Mouse (Mus musculus) limb, embryonic 12.5 days (tissue): ENCODE data around the gene Fbln7. TPM values are rescaled to one million over a fixed set of nuclear protein-coding genes. Genes with fewer than 3 reads are reported as not detected.
A peak's percentile ranks its signal among the peaks of the same experiment; 100 is the strongest.

ENCODE experiments used
- ATAC-seq: fragments of 200-750 bp; cut with Nextera tagmentation; 2 replicates; pipeline ENCODE4 v1.8.0; 2017; ENCODE audit warnings: low read depth, moderate TSS enrichment; ENCODE audit not compliant: insufficient number of reproducible peaks, insufficient read depth, low FRiP score, low TSS enrichment
- H3K27ac ChIP-seq: fragments of 300-500 bp; sonication (generic); 2 replicates; pipeline ENCODE4 v1.5.1; 2016; ENCODE audit warnings: mild to moderate bottlenecking, moderate library complexity
- H3K27me3 ChIP-seq: fragments of 300-500 bp; sonication (generic); 2 replicates; pipeline ENCODE4 v1.6.1; 2016; ENCODE audit warnings: mild to moderate bottlenecking, moderate library complexity
- H3K36me3 ChIP-seq: fragments of 300-500 bp; sonication (generic); 2 replicates; pipeline ENCODE4 v1.6.1; 2016; ENCODE audit warnings: mild to moderate bottlenecking, moderate library complexity
- H3K4me1 ChIP-seq: fragments of 300-500 bp; sonication (generic); replicated peaks from 2 replicates; pipeline ENCODE4 v1.6.1; 2016
- H3K4me2 ChIP-seq: fragments of 300-500 bp; sonication (generic); 2 replicates; pipeline ENCODE4 v1.6.1; 2016; ENCODE audit warnings: mild to moderate bottlenecking, moderate library complexity
- H3K4me3 ChIP-seq: fragments of 300-500 bp; sonication (generic); replicated peaks from 2 replicates; pipeline ENCODE4 v1.5.1; 2016; ENCODE audit warnings: mild to moderate bottlenecking
- H3K9ac ChIP-seq: fragments of 300-500 bp; sonication (generic); replicated peaks from 2 replicates; pipeline ENCODE4 v1.6.1; 2016; ENCODE audit warnings: mild to moderate bottlenecking, moderate library complexity
- H3K9me3 ChIP-seq: fragments of 300-500 bp; sonication (generic); 2 replicates; pipeline ENCODE4 v1.6.1; 2016; ENCODE audit warnings: mild to moderate bottlenecking, moderate library complexity
- WGBS: fragments of 180-500 bp; shearing (Covaris S2); methylation state at CpG from one replicate; pipeline ENCODE4 v1.1.7; 2016; 5-methylcytosine and 5-hydroxymethylcytosine counted together
- polyA plus RNA-seq: library from polyadenylated mRNA; unstranded; fragments of >200 nt; fragmentation: Nextera tagmentation; extraction: Ambion mirVana; gene quantifications from 2 replicates; pipeline ENCODE4 v1.2.1, GENCODE M21; 2016

Fbln7 gene
- polyA plus RNA-seq, 1 experiment from 2014 or later = 2.3 TPM

- no peak for ATAC-seq
- 92% methylated on average over 9 of the region's 9 CpGs for WGBS
- Histone ChIP-seq H3K27ac (no peak overlapping the region), H3K36me3 (no peaks in the 10 kb centered on the region), H3K4me2 (no peak overlapping the region), H3K4me1 (no peaks in the 10 kb centered on the region), H3K4me3 (no peak overlapping the region), H3K9me3 (no peaks in the 10 kb centered on the region), H3K27me3 (no peaks in the 10 kb centered on the region), H3K9ac (no peak overlapping the region)
These were observed 9.5 kb downstream of the Fbln7 start for GRCm38 (mm10) chr2:128872256-128872655.

GRCm38 (mm10) chr2:128875526-128875925 is 12.7 kb downstream of the Fbln7 start:
- 83% methylated on average over 8 of the region's 8 CpGs for WGBS
- no peak for ATAC-seq
- no peak overlapping the region for H3K27ac ChIP-seq
- H3K4me1 ChIP-seq = no peaks in the 10 kb centered on the region
- no peak overlapping the region for H3K4me3 ChIP-seq
- no peaks in the 10 kb centered on the region for H3K36me3 ChIP-seq
- H3K4me2 ChIP-seq = no peak overlapping the region
- no peak overlapping the region for H3K9ac ChIP-seq
- H3K27me3 ChIP-seq = no peaks in the 10 kb centered on the region
- no peaks in the 10 kb centered on the region for H3K9me3 ChIP-seq

- Histone ChIP-seq H3K4me2 (no peak overlapping the region), H3K27ac (no peak overlapping the region), H3K36me3 (no peaks in the 10 kb centered on the region), H3K9me3 (no peaks in the 10 kb centered on the region), H3K4me3 (no peak overlapping the region), H3K27me3 (no peaks in the 10 kb centered on the region), H3K9ac (no peak overlapping the region), H3K4me1 (no peaks in the 10 kb centered on the region)
- WGBS = 75% methylated on average over 4 of the region's 4 CpGs
- ATAC-seq = no peak
These were observed 18.5 kb downstream of the Fbln7 start for GRCm38 (mm10) chr2:128881236-128881635.

- 0 out of 2 replicates have a peak, but pooled peaks cover 4% of the 10 kb centered on the region for H3K4me1 ChIP-seq
- no peak for ATAC-seq
- 80% methylated on average over 8 of the region's 8 CpGs for WGBS
- H3K36me3 ChIP-seq = no peaks in the 10 kb centered on the region
- H3K9ac ChIP-seq = no peak overlapping the region
- H3K4me3 ChIP-seq = no peak overlapping the region
- H3K9me3 ChIP-seq = no peaks in the 10 kb centered on the region
- no peak overlapping the region for H3K27ac ChIP-seq
- H3K27me3 ChIP-seq = no peaks in the 10 kb centered on the region
- no peak overlapping the region for H3K4me2 ChIP-seq
These were observed 22.5 kb downstream of the Fbln7 start for GRCm38 (mm10) chr2:128885225-128885811.

GRCm38 (mm10) chr2:128887866-128888550 is 25.2 kb downstream of the Fbln7 start:
- 55% methylated on average over 6 of the region's 6 CpGs for WGBS

GRCm38 (mm10) chr2:128890661-128891335 is 28.0 kb downstream of the Fbln7 start:
- no peak for ATAC-seq
- no peaks in the 10 kb centered on the region for H3K36me3 ChIP-seq
- no peak overlapping the region for H3K4me3 ChIP-seq
- no peak overlapping the region for H3K4me2 ChIP-seq
- H3K4me1 ChIP-seq = peaks cover 8% of the 10 kb centered on the region
- no peak overlapping the region for H3K9ac ChIP-seq
- H3K9me3 ChIP-seq = peaks cover 5% of the 10 kb centered on the region; the same call in 1 of the 2 replicates
- H3K27ac ChIP-seq = no peak overlapping the region
- WGBS = 90% methylated on average over 4 of the region's 4 CpGs
- peaks cover 11% of the 10 kb centered on the region; the same call in 1 of the 2 replicates for H3K27me3 ChIP-seq

More at GRCm38 (mm10) chr2:128887866-128888550, 25.2 kb downstream of the Fbln7 start:
- Histone ChIP-seq H3K4me2 (no peak overlapping the region), H3K4me3 (no peak overlapping the region), H3K27me3 (peaks cover 5% of the 10 kb centered on the region; the same call in 1 of the 2 replicates), H3K4me1 (peaks cover 8% of the 10 kb centered on the region), H3K27ac (no peak overlapping the region), H3K36me3 (no peaks in the 10 kb centered on the region), H3K9ac (no peak overlapping the region), H3K9me3 (peaks cover 5% of the 10 kb centered on the region; the same call in 1 of the 2 replicates)
- no peak for ATAC-seq

- Histone ChIP-seq H3K4me3 (peak overlapping the region; percentile 37), H3K9me3 (peaks cover 5% of the 10 kb centered on the region; the same call in 1 of the 2 replicates), H3K9ac (0 out of 2 replicates have a peak overlapping the region, but pooled peaks have one; percentile 18), H3K27ac (no peak overlapping the region), H3K27me3 (peaks cover 11% of the 10 kb centered on the region; the same call in 1 of the 2 replicates), H3K36me3 (no peaks in the 10 kb centered on the region), H3K4me1 (peaks cover 8% of the 10 kb centered on the region), H3K4me2 (peak overlapping the region; percentile 71)
- ATAC-seq = peak; percentile 9; the same call in 1 of the 2 replicates
- WGBS = 2% methylated on average over 35 of the region's 37 CpGs
These were observed 29.5 kb downstream of the Fbln7 start for GRCm38 (mm10) chr2:128892180-128892721.

GRCm38 (mm10) chr2:128902843-128903242 is 40.1 kb downstream of the Fbln7 start:
- no peak overlapping the region for H3K4me2 ChIP-seq
- ATAC-seq = no peak
- no peaks in the 10 kb centered on the region for H3K36me3 ChIP-seq
- H3K4me1 ChIP-seq = no peaks in the 10 kb centered on the region
- no peak overlapping the region for H3K4me3 ChIP-seq
- no peaks in the 10 kb centered on the region for H3K27me3 ChIP-seq
- no peak overlapping the region for H3K9ac ChIP-seq
- WGBS = 81% methylated on average over 6 of the region's 6 CpGs
- H3K9me3 ChIP-seq = peaks cover 12% of the 10 kb centered on the region
- no peak overlapping the region for H3K27ac ChIP-seq

- Histone ChIP-seq H3K9me3 (peaks cover 12% of the 10 kb centered on the region), H3K9ac (no peak overlapping the region), H3K4me2 (no peak overlapping the region), H3K36me3 (no peaks in the 10 kb centered on the region), H3K4me3 (no peak overlapping the region), H3K27ac (no peak overlapping the region), H3K4me1 (no peaks in the 10 kb centered on the region), H3K27me3 (no peaks in the 10 kb centered on the region)
- WGBS = 79% methylated on average over 3 of the region's 3 CpGs
- ATAC-seq = no peak
These were observed 40.9 kb downstream of the Fbln7 start for GRCm38 (mm10) chr2:128903661-128904060.

GRCm38 (mm10) chr2:128914978-128915377 is 52.2 kb downstream of the Fbln7 start:
- Histone ChIP-seq H3K27me3 (no peaks in the 10 kb centered on the region), H3K27ac (no peak overlapping the region), H3K9ac (no peak overlapping the region), H3K9me3 (no peaks in the 10 kb centered on the region), H3K4me3 (no peak overlapping the region), H3K4me2 (no peak overlapping the region), H3K4me1 (no peaks in the 10 kb centered on the region), H3K36me3 (no peaks in the 10 kb centered on the region)
- ATAC-seq = no peak
- 77% methylated on average over 4 of the region's 4 CpGs for WGBS

GRCm38 (mm10) chr2:128916528-128916927 is 53.7 kb downstream of the Fbln7 start:
- Histone ChIP-seq H3K27ac (no peak overlapping the region), H3K9me3 (no peaks in the 10 kb centered on the region), H3K36me3 (no peaks in the 10 kb centered on the region), H3K4me3 (no peak overlapping the region), H3K27me3 (no peaks in the 10 kb centered on the region), H3K4me1 (no peaks in the 10 kb centered on the region), H3K9ac (no peak overlapping the region), H3K4me2 (no peak overlapping the region)
- 70% methylated on average over 3 of the region's 3 CpGs for WGBS
- ATAC-seq = no peak
